Mouse (Mus musculus) urinary bladder, adult 18-20 months (tissue): ENCODE measurements around the gene Efhd1.
A peak's percentile ranks its signal among the peaks of the same experiment; 100 is the strongest.

Experiments
- DNase-seq, 2 experiments: peaks; one replicate each; pipeline ENCODE4 v3.0.0; 2022; ENCODE audit warnings: low spot score in 2 of 2, mixed read lengths in 2 of 2

Efhd1 gene

GRCm38 (mm10) chr1:87264134-87265006 lies at the start of gene Efhd1:
Efhd1 (plus strand) TSS chr1:87264363.
- DNase-seq: peak in 1 of 2 experiments; percentile 45

- no peak for DNase-seq
Observed at GRCm38 (mm10) chr1:87214748-87215147, 49.4 kb upstream of the Efhd1 start.

- no peak for DNase-seq
Observed at GRCm38 (mm10) chr1:87217938-87218337, 46.2 kb upstream of the Efhd1 start.

GRCm38 (mm10) chr1:87225739-87226138 lies 38.4 kb upstream of the Efhd1 start:
- no peak for DNase-seq

- DNase-seq: no peak
Observed at GRCm38 (mm10) chr1:87226409-87227159, 37.6 kb upstream of the Efhd1 start.

- DNase-seq: no peak
Observed at GRCm38 (mm10) chr1:87227160-87227550, 37.0 kb upstream of the Efhd1 start.

GRCm38 (mm10) chr1:87230606-87231005 lies 33.6 kb upstream of the Efhd1 start:
- no peak for DNase-seq

- no peak for DNase-seq
Observed at GRCm38 (mm10) chr1:87232197-87232596, 32.0 kb upstream of the Efhd1 start.

- no peak for DNase-seq
Observed at GRCm38 (mm10) chr1:87239056-87239455, 25.1 kb upstream of the Efhd1 start.

- DNase-seq: no peak
Observed at GRCm38 (mm10) chr1:87243021-87243420, 21.1 kb upstream of the Efhd1 start.

GRCm38 (mm10) chr1:87245430-87245829 lies 18.7 kb upstream of the Efhd1 start:
- no peak for DNase-seq

GRCm38 (mm10) chr1:87245929-87246815 lies 18.0 kb upstream of the Efhd1 start:
- DNase-seq: peak; percentile 30 to 58

- peak in 1 of 2 experiments; percentile 11 for DNase-seq
Observed at GRCm38 (mm10) chr1:87252040-87252609, 12.0 kb upstream of the Efhd1 start.

GRCm38 (mm10) chr1:87255173-87255572 lies 9.0 kb upstream of the Efhd1 start:
- DNase-seq: no peak

- no peak for DNase-seq
Observed at GRCm38 (mm10) chr1:87257691-87258090, 6.5 kb upstream of the Efhd1 start.

GRCm38 (mm10) chr1:87258484-87258883 lies 5.7 kb upstream of the Efhd1 start:
- no peak for DNase-seq

GRCm38 (mm10) chr1:87259316-87259715 lies 4.8 kb upstream of the Efhd1 start:
- no peak for DNase-seq

- no peak for DNase-seq
Observed at GRCm38 (mm10) chr1:87263257-87263656, 906 bp upstream of the Efhd1 start.

GRCm38 (mm10) chr1:87263796-87264133 lies 398 bp upstream of the Efhd1 start:
- DNase-seq: no peak

- DNase-seq: no peak
Observed at GRCm38 (mm10) chr1:87265200-87265599, 1.0 kb downstream of the Efhd1 start.

- DNase-seq: no peak
Observed at GRCm38 (mm10) chr1:87266296-87267090, 2.3 kb downstream of the Efhd1 start.
